ENCODE assay signal across 22 mouse cellular contexts in the genomic region with DNA sequence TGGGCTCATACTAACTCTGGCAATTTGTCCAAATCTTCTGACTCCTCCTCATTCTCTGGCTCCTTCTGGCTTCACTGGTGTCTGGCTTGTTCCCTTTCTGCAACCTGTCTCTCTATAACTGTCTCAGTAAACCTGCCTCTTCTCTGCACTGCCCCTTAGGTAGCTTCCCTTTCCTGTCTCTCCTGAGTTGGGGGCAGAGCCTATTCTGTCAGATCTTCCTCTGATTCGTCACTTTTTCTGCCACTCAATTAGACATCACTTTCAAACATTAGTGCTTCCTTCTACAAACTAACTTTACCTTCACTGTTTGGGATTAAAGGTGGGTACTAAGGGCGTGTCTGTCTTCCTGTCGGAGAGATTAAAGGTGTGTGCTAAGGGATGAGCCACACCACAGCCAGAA. TPM values are rescaled to one million over a fixed set of nuclear protein-coding genes. Genes with fewer than 3 reads are reported as not detected.
"Had no signal": no experiment of that assay in that cellular context is flagged by ENCODE, and none has a peak within 500 bp of the region (broad histone marks: within the 10 kb centered on the region; RNA-seq: fewer than 3 reads in every experiment).

No protein-coding gene starts in this region.

- H3K9me3 ChIP-seq: stomach, embryonic 15.5 days had no signal

- H3K4me2 ChIP-seq: midbrain, embryonic 11.5 days; stomach, embryonic 15.5 days had no signal

- ATAC-seq: intestine, embryonic 16.5 days had no signal

- H3K27ac ChIP-seq: kidney, postnatal 0 days; layer of hippocampus, adult 2 months; liver, embryonic 14.5 days; stomach, embryonic 15.5 days had no signal

- DNase-seq: kidney, adult 2 months; kidney, postnatal 25 days; layer of hippocampus, adult 9-11 months; lung, adult 2 months; lung, postnatal 14 days; lung, postnatal 4 days; midbrain, embryonic 14.5 days; right cerebral cortex, postnatal 4 days; thymus, adult 18-20 months; thymus, postnatal 25 days had no signal

- H3K4me3 ChIP-seq: layer of hippocampus, adult 2 months; stomach, embryonic 15.5 days had no signal

- H3K9ac ChIP-seq: liver, embryonic 14.5 days; stomach, embryonic 15.5 days had no signal

RNA-seq across cellular contexts. Expression of gene Trhr2, which starts 19.8 kb away (rescaled TPM):
- polyA plus RNA-seq: intestine, embryonic 16.5 days; kidney, embryonic 14.5 days; kidney, postnatal 0 days; large intestine, adult 2 months; limb, embryonic 11.5 days; liver, embryonic 14.5 days; lung, adult 2 months; lung, embryonic 16.5 days; midbrain, embryonic 11.5 days; midbrain, embryonic 14.5 days; neural tube, embryonic 11.5 days; neural tube, embryonic 14.5 days; stomach, embryonic 15.5 days had no signal
